Mouse (Mus musculus): Measurements from ENCODE around the gene Gabrb3. TPM values are rescaled to one million over a fixed set of nuclear protein-coding genes. Genes with fewer than 3 reads are reported as not detected.

The Gabrb3 gene
- polyA plus RNA-seq, 1 experiment from 2014 or later, result 34.9 TPM

- no peaks in the 10 kb centered on the region for H3K4me1 ChIP-seq
- H3K4me3 ChIP-seq, result no peak overlapping the region
- H3K27ac ChIP-seq (replicated peaks), result no peak overlapping the region
- no peak overlapping the region for H3K9ac ChIP-seq (replicated peaks)
- H3K36me3 ChIP-seq, result no peaks in the 10 kb centered on the region
- 92% methylated on average over 1 of the region's 1 CpGs for WGBS
- no peaks in the 10 kb centered on the region for H3K9me3 ChIP-seq
- no peak overlapping the region for H3K4me2 ChIP-seq (replicated peaks)
- ATAC-seq (replicated peaks), result no peak
- no peaks in the 10 kb centered on the region for H3K27me3 ChIP-seq
These were observed 51.8 kb downstream of the Gabrb3 start for GRCm38 (mm10) chr7:57471316-57471715.

DNA sequence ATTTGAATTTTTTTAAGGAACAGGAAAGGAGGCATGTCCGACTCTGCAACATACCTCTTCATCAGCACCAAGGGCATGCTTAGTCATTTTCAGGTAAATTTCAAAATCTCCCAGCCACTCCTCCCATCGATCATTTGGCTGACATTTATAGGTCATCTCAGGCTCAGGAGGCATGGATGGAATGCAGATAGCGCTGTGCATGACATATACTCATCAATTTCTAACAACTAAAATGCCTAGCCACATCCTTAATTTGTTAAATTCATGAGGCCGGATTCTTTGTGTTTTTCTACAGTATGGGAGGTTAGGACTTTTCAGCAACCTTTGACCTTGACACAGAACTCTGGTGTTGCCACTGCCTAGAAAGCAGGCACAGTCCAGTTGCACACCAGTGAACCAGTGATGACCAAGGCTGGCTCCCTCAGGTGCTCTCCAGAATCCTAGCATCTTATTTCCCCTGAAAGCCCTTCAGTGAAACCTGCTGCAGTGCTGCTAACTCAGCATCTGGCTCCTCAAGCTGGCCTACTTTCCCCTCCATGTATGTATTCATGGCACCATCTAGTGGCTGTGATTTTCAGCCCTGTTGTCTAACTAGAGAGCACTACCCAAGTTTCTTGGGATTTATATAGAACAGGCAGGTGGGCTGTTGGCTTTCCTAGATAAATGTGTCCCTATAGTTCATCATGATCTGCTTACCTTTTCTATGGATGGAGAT, 54.5 kb downstream of the Gabrb3 start:
- peak; percentile 92 for ATAC-seq (replicated peaks)
- Histone ChIP-seq H3K9ac (replicated peaks) (no peak overlapping the region), H3K4me1 (no peaks in the 10 kb centered on the region), H3K36me3 (no peaks in the 10 kb centered on the region), H3K4me2 (replicated peaks) (no peak overlapping the region), H3K27me3 (no peaks in the 10 kb centered on the region), H3K4me3 (no peak overlapping the region), H3K9me3 (no peaks in the 10 kb centered on the region), H3K27ac (replicated peaks) (no peak overlapping the region)
- WGBS, result 86% methylated on average over 4 of the region's 4 CpGs

DNA sequence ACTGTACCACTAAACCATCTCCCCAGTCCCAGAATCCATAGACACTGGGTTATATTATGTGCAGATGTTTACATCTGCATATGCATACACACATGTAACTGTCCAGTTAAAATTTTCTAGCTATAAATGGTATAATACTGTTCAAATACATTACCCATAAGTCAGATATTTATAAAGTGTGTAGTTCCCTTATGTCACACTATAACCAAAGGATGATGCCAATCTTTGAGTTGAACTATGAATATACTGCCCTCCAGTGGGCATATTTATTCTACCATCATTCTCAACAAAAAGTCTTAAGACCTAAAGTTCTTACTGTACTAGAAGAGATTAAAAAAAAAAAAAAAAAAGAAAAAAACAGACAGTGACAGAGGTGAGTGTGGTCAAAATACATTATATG, 63.4 kb downstream of the Gabrb3 start:
- H3K9ac ChIP-seq (replicated peaks), result no peak overlapping the region
- no peaks in the 10 kb centered on the region for H3K27me3 ChIP-seq
- H3K4me1 ChIP-seq, result no peaks in the 10 kb centered on the region
- H3K4me2 ChIP-seq (replicated peaks), result no peak overlapping the region
- H3K36me3 ChIP-seq, result no peaks in the 10 kb centered on the region
- H3K4me3 ChIP-seq, result no peak overlapping the region
- ATAC-seq (replicated peaks), result peak; percentile 63
- H3K9me3 ChIP-seq, result no peaks in the 10 kb centered on the region
- no peak overlapping the region for H3K27ac ChIP-seq (replicated peaks)

DNA sequence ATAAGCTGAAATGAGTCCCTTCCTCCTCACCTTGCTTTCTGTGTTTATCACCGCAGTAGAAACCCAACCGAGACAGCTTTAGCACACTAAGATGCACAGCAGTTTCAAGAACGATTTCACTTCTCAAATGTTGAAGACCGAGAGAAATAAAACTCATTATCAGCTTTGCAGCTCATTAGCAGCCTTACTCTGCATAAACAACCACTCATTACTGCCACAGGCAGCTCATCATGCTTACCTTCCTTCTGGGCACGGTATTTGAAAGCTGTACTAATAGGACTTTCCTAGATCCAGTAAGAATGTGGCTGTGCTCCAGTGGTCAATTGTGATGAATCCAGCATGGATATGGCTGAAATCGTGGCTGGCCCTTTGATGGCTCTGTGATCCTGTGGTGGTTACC, 67.4 kb downstream of the Gabrb3 start:
- 0 out of 2 replicates have a peak, but pooled peaks have one; percentile 17 for ATAC-seq (replicated peaks)
- H3K9me3 ChIP-seq, result no peaks in the 10 kb centered on the region
- no peaks in the 10 kb centered on the region for H3K4me1 ChIP-seq
- no peak overlapping the region for H3K27ac ChIP-seq (replicated peaks)
- no peaks in the 10 kb centered on the region for H3K27me3 ChIP-seq
- no peak overlapping the region for H3K4me3 ChIP-seq
- no peak overlapping the region for H3K9ac ChIP-seq (replicated peaks)
- H3K4me2 ChIP-seq (replicated peaks), result no peak overlapping the region
- H3K36me3 ChIP-seq, result no peaks in the 10 kb centered on the region
- 49% methylated on average over 6 of the region's 6 CpGs for WGBS

GRCm38 (mm10) chr7:57491795-57492194, 72.3 kb downstream of the Gabrb3 start:
- 63% methylated on average over 4 of the region's 4 CpGs for WGBS
- H3K27ac ChIP-seq (replicated peaks), result peak overlapping the region; percentile 44; the same call in 1 of the 2 replicates

GRCm38 (mm10) chr7:57502809-57503208, 83.3 kb downstream of the Gabrb3 start:
- H3K36me3 ChIP-seq, result no peaks in the 10 kb centered on the region
- WGBS, result 64% methylated on average over 4 of the region's 4 CpGs
- H3K27ac ChIP-seq (replicated peaks), result no peak overlapping the region
- H3K4me1 ChIP-seq, result no peaks in the 10 kb centered on the region
- no peak overlapping the region for H3K4me3 ChIP-seq
- no peaks in the 10 kb centered on the region for H3K9me3 ChIP-seq
- ATAC-seq (replicated peaks), result no peak
- H3K4me2 ChIP-seq (replicated peaks), result no peak overlapping the region
- H3K27me3 ChIP-seq, result peaks cover 5% of the 10 kb centered on the region
- H3K9ac ChIP-seq (replicated peaks), result no peak overlapping the region

More at GRCm38 (mm10) chr7:57491795-57492194, 72.3 kb downstream of the Gabrb3 start:
- Histone ChIP-seq H3K4me3 (no peak overlapping the region), H3K27me3 (no peaks in the 10 kb centered on the region), H3K9me3 (no peaks in the 10 kb centered on the region), H3K36me3 (no peaks in the 10 kb centered on the region), H3K9ac (replicated peaks) (no peak overlapping the region), H3K4me1 (no peaks in the 10 kb centered on the region), H3K4me2 (replicated peaks) (no peak overlapping the region)
- peak; percentile 73 for ATAC-seq (replicated peaks)

DNA sequence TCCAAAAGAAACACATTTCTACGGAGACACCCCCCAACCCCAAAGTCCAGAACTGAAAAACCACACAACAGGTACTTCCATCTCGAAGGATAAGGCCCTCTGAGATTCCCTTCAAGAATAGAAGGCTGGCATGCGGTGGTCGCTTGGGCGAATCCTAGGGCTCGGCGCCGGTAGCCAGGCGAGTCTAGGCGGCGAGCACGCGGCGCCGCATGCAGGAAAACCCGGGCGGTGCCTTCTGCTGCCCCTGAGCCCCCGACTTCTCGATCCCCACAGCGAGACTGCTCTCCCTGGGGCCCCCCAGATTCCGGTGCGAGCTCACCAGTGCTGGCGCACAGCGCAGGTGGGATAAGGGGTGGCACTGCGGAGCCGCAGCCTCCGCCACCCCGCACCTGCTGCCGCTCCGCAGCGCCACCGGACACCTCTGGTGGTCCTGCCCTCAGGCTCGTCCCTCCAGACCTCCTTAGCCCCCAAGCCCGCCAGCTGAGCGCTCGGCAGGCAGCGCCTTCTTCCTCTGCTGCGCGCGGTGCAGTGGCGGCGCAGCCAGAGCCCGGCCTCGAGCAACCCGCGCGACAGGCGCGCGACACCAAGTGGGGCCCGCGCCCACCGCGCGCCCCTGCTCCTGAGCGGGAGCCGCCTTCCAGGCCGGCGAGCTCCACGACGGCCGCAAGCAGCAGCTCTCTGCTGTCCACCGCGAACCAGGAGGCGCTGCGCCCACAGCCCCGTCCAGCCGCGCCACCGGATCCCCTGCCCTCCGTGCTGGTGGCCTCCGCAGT, 89.6 kb downstream of the Gabrb3 start:
- H3K36me3 ChIP-seq, result no peaks in the 10 kb centered on the region
- no peaks in the 10 kb centered on the region for H3K9me3 ChIP-seq
- H3K9ac ChIP-seq (replicated peaks), result peak overlapping the region; percentile 53
- ATAC-seq (replicated peaks), result peak; percentile 82
- peaks cover 13% of the 10 kb centered on the region for H3K4me1 ChIP-seq
- 1% methylated on average over 67 of the region's 72 CpGs for WGBS
- 0 out of 2 replicates have a peak overlapping the region, but pooled peaks have one; percentile 9 for H3K27ac ChIP-seq (replicated peaks)
- H3K27me3 ChIP-seq, result peaks cover 39% of the 10 kb centered on the region
- peak overlapping the region; percentile 60 for H3K4me3 ChIP-seq
- H3K4me2 ChIP-seq (replicated peaks), result peak overlapping the region; percentile 79

- H3K9me3 ChIP-seq, result no peaks in the 10 kb centered on the region
- H3K4me2 ChIP-seq (replicated peaks), result peak within 1 kb of the TSS; percentile 79
- no peaks in the 10 kb centered on the region for H3K36me3 ChIP-seq
- H3K4me3 ChIP-seq, result peak within 1 kb of the TSS; percentile 60
- peak; percentile 89 for ATAC-seq (replicated peaks)
- 0 out of 2 replicates have a peak within 1 kb of the TSS, but pooled peaks have one; percentile 9 for H3K27ac ChIP-seq (replicated peaks)
- under 1% methylated on average over 59 of the region's 59 CpGs for WGBS
- peaks cover 13% of the 10 kb centered on the region for H3K4me1 ChIP-seq
- peaks cover 39% of the 10 kb centered on the region for H3K27me3 ChIP-seq
- H3K9ac ChIP-seq (replicated peaks), result peak within 1 kb of the TSS; percentile 53
These were observed 90.2 kb downstream of the Gabrb3 start, which contains the start of gene Gabra5 for GRCm38 (mm10) chr7:57509681-57510141. Gabra5 (minus strand) TSS chr7:57510059.

DNA sequence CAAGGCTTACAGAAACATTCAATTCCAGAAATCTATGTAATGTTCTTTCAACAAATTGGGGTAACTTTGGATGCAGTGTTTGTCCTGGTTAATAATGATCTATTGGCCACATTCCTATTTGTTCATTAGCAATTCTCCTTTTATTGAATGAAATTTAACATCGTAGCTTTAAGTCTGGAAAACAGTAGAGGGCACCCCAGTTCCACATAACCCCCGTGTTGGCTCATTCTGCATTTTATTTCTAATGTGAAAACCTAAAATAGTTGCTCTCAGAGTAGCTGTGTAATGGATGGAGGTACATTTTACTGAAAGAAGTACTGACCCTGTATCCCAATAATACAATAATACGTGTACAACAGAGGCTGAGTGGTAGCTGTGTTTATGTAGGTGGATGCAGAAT, 93.5 kb downstream of the Gabrb3 start:
- 28% methylated on average over 3 of the region's 3 CpGs for WGBS
- no peak for ATAC-seq (replicated peaks)
- H3K4me2 ChIP-seq (replicated peaks), result no peak overlapping the region
- H3K27me3 ChIP-seq, result peaks cover 33% of the 10 kb centered on the region
- no peaks in the 10 kb centered on the region for H3K9me3 ChIP-seq
- peaks cover 13% of the 10 kb centered on the region for H3K4me1 ChIP-seq
- H3K9ac ChIP-seq (replicated peaks), result no peak overlapping the region
- H3K36me3 ChIP-seq, result no peaks in the 10 kb centered on the region
- H3K4me3 ChIP-seq, result no peak overlapping the region
- no peak overlapping the region for H3K27ac ChIP-seq (replicated peaks)

- no peaks in the 10 kb centered on the region for H3K27me3 ChIP-seq
- 92% methylated on average over 4 of the region's 4 CpGs for WGBS
These were observed 110.0 kb downstream of the Gabrb3 start for GRCm38 (mm10) chr7:57529451-57529850.

GRCm38 (mm10) chr7:57529954-57530353, 110.5 kb downstream of the Gabrb3 start:
- Histone ChIP-seq H3K9ac (replicated peaks) (no peak overlapping the region), H3K36me3 (no peaks in the 10 kb centered on the region), H3K4me1 (no peaks in the 10 kb centered on the region), H3K4me2 (replicated peaks) (no peak overlapping the region), H3K9me3 (no peaks in the 10 kb centered on the region), H3K27me3 (no peaks in the 10 kb centered on the region), H3K4me3 (no peak overlapping the region), H3K27ac (replicated peaks) (no peak overlapping the region)
- no peak for ATAC-seq (replicated peaks)
- WGBS, result 92% methylated on average over 8 of the region's 8 CpGs

More at GRCm38 (mm10) chr7:57529451-57529850, 110.0 kb downstream of the Gabrb3 start:
- no peak overlapping the region for H3K27ac ChIP-seq (replicated peaks)
- no peaks in the 10 kb centered on the region for H3K4me1 ChIP-seq
- ATAC-seq (replicated peaks), result no peak
- no peak overlapping the region for H3K4me2 ChIP-seq (replicated peaks)
- H3K9ac ChIP-seq (replicated peaks), result no peak overlapping the region
- H3K4me3 ChIP-seq, result no peak overlapping the region
- no peaks in the 10 kb centered on the region for H3K36me3 ChIP-seq
- no peaks in the 10 kb centered on the region for H3K9me3 ChIP-seq

DNA sequence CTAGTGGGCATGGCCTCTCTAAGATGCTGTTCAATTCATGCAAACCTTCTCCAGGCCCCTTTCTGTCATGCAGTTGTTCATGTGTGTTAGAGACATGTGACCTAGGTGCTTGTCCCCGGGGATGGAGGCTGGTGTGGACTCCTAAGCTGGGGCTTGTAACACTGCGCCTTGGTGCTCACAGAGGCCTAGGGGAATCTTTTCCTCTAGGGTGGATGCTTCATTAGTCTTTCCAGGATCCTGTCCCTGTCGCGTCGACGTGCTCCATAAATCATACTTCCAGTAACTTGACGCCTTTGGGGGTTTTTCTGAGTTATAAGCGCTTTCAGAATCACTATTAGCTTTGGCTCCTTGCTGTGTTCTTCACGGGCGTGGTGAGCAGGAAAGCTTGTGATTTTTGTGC, 113.2 kb downstream of the Gabrb3 start:
- 95% methylated on average over 10 of the region's 10 CpGs for WGBS
- Histone ChIP-seq H3K36me3 (no peaks in the 10 kb centered on the region), H3K9ac (replicated peaks) (no peak overlapping the region), H3K4me3 (no peak overlapping the region), H3K4me1 (no peaks in the 10 kb centered on the region), H3K4me2 (replicated peaks) (no peak overlapping the region), H3K27me3 (no peaks in the 10 kb centered on the region), H3K9me3 (no peaks in the 10 kb centered on the region), H3K27ac (replicated peaks) (no peak overlapping the region)
- ATAC-seq (replicated peaks), result no peak
